Mouse (Mus musculus) liver, embryonic 14.5 days (tissue): Measurements from ENCODE around the gene Zfp609.

Source experiments
- CTCF ChIP-seq: IDR thresholded peaks from 2 replicates; pipeline ENCODE4 v1.5.1; 2016; ENCODE audit warnings: antibody characterized with exemption, low read depth, control low read depth
- EP300 ChIP-seq: IDR thresholded peaks from 2 replicates; pipeline ENCODE4 v1.6.1; 2016; ENCODE audit warnings: antibody characterized with exemption, low read depth

DNA sequence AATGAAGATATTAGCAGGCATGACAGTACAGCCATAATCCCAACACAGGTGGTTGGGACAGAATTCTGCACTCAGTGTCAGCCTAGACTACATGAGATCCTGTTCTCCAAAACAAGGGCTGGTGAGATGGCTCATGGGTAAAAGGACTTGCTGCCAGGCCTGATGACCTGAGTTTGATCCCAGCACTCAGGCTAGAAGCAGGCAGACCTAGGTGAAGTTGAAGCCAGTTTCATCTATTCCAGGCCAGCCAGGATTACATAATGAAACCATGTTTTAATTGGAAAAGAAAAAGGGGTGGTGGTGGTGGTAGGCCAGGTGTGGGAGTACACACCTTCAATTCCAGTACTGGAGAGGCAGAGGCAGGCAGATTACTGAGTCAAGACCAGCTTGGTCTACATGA lies 129.4 kb downstream of the Zfp609 start:
- TF ChIP-seq EP300, result no peak
- no peak for TF ChIP-seq CTCF
